Mouse (Mus musculus) cerebellum, adult 2 months (tissue): ENCODE data around the gene Ldhb. TPM values are rescaled to one million over a fixed set of nuclear protein-coding genes. Genes with fewer than 3 reads are reported as not detected.
"Not testable (repeated sequence)": the region's sequence is repeated elsewhere in the genome, so short reads cannot be mapped to it uniquely, and the experiment has no call there.

ENCODE experiments used
- DNase-seq, 2 experiments: peaks; one replicate each; pipeline ENCODE4 v3.0.0; 2021
- H3K27ac ChIP-seq: fragments of 200-500 bp; 2 replicates; pipeline ENCODE4 v1.5.1; 2012; ENCODE audit warnings: low read length, control low read depth, inconsistent platforms; ENCODE audit not compliant: insufficient read depth
- H3K27me3 ChIP-seq: fragments of 200-500 bp; 2 replicates; pipeline ENCODE4 v1.6.1; 2012; ENCODE audit warnings: inconsistent platforms, mild to moderate bottlenecking, low read length, moderate library complexity; ENCODE audit not compliant: control insufficient read depth, insufficient read depth
- H3K4me1 ChIP-seq: fragments of 200-500 bp; 2 replicates; pipeline ENCODE4 v1.6.1; 2011; ENCODE audit warnings: low read length; ENCODE audit not compliant: control insufficient read depth, insufficient read depth
- H3K4me3 ChIP-seq: fragments of 200-500 bp; replicated peaks from 2 replicates; pipeline ENCODE3; 2011; ENCODE audit warnings: mild to moderate bottlenecking, low read depth, low read length, control low read depth; ENCODE audit not compliant: insufficient read depth
- CTCF ChIP-seq: fragments of 200-500 bp; IDR thresholded peaks from 2 replicates; pipeline ENCODE4 v1.5.1; 2011; ENCODE audit warnings: low read depth, mild to moderate bottlenecking, control low read depth, low read length, moderate library complexity, borderline replicate concordance; ENCODE audit not compliant: insufficient read depth
- POLR2A ChIP-seq: fragments of 200-500 bp; IDR thresholded peaks from 2 replicates; pipeline ENCODE4 v1.6.1; 2011; ENCODE audit warnings: low read length, control low read depth, borderline replicate concordance; ENCODE audit not compliant: insufficient read depth
- WGBS: fragments of 180-500 bp; shearing (Covaris S2); methylation state at CpG from one replicate; pipeline ENCODE4 v1.1.7; 2018; 5-methylcytosine and 5-hydroxymethylcytosine counted together
- polyA plus RNA-seq: library from polyadenylated mRNA; depleted of rRNA; stranded (reverse); fragments of >200 nt; gene quantifications from 2 replicates; pipeline ENCODE4 v1.2.3, GENCODE M21; 2012

Gene Ldhb
- polyA plus RNA-seq, 1 experiment, result 1,570 TPM

- Histone ChIP-seq H3K4me3 (no peak overlapping the region), H3K4me1 (no peaks in the 10 kb centered on the region), H3K27me3 (no peaks in the 10 kb centered on the region; the same call in 1 of the 2 replicates), H3K27ac (no peak overlapping the region)
- DNase-seq, result no peak
- WGBS, result 36% methylated on average over 12 of the region's 12 CpGs
- TF ChIP-seq CTCF, result no peak
- no peak for TF ChIP-seq POLR2A
Observed at GRCm38 (mm10) chr6:142511516-142512135, 3.9 kb upstream of the Ldhb start.

- WGBS, result 69% methylated on average over 4 of the region's 4 CpGs
Observed at GRCm38 (mm10) chr6:142508663-142509062, 906 bp upstream of the Ldhb start.

GRCm38 (mm10) chr6:142507033-142507784, 548 bp downstream of the Ldhb start:
- peak overlapping the region; percentile 78 for H3K4me3 ChIP-seq
- WGBS, result under 1% methylated on average over 30 of the region's 30 CpGs
- H3K27me3 ChIP-seq, result no peaks in the 10 kb centered on the region
- DNase-seq, result peak; percentile 48 to 70
- peak overlapping the region; percentile 11; the same call in 1 of the 2 replicates for H3K27ac ChIP-seq
- H3K4me1 ChIP-seq, result no peaks in the 10 kb centered on the region
- TF ChIP-seq POLR2A (no peak), CTCF (no peak)

More at GRCm38 (mm10) chr6:142508663-142509062, 906 bp upstream of the Ldhb start:
- no peak for DNase-seq
- Histone ChIP-seq H3K4me3 (no peak overlapping the region), H3K4me1 (no peaks in the 10 kb centered on the region), H3K27ac (no peak overlapping the region), H3K27me3 (no peaks in the 10 kb centered on the region; the same call in 1 of the 2 replicates)
- TF ChIP-seq CTCF, result no peak

GRCm38 (mm10) chr6:142506338-142507032, 1.3 kb downstream of the Ldhb start:
- Histone ChIP-seq H3K27me3 (no peaks in the 10 kb centered on the region), H3K4me3 (peak overlapping the region; percentile 78), H3K27ac (no peak overlapping the region), H3K4me1 (no peaks in the 10 kb centered on the region)
- WGBS, result 8% methylated on average over 10 of the region's 10 CpGs
- no peak for TF ChIP-seq CTCF
- TF ChIP-seq POLR2A, result no peak
- DNase-seq, result peak in 1 of 2 experiments; percentile 26

GRCm38 (mm10) chr6:142503601-142504000, 4.2 kb downstream of the Ldhb start:
- WGBS, result 76% methylated on average over 8 of the region's 8 CpGs
- H3K4me1 ChIP-seq, result no peaks in the 10 kb centered on the region
- no peak overlapping the region for H3K27ac ChIP-seq
- DNase-seq, result no peak
- no peak overlapping the region for H3K4me3 ChIP-seq
- H3K27me3 ChIP-seq, result no peaks in the 10 kb centered on the region
- TF ChIP-seq POLR2A (no peak), CTCF (no peak)

- no peak for DNase-seq
- 88% methylated on average over 10 of the region's 10 CpGs for WGBS
- Histone ChIP-seq H3K27ac (no peak overlapping the region), H3K4me1 (no peaks in the 10 kb centered on the region), H3K27me3 (no peaks in the 10 kb centered on the region), H3K4me3 (no peak overlapping the region)
- TF ChIP-seq POLR2A, result no peak
- TF ChIP-seq CTCF, result no peak
Observed at GRCm38 (mm10) chr6:142502519-142503125, 5.1 kb downstream of the Ldhb start.

GRCm38 (mm10) chr6:142490114-142490513, 17.6 kb downstream of the Ldhb start:
- not testable (repeated sequence) for H3K27ac ChIP-seq, H3K4me1 ChIP-seq, H3K4me3 ChIP-seq, H3K27me3 ChIP-seq, DNase-seq
- 96% methylated on average over 6 of the region's 6 CpGs for whole genome bisulfite sequencing
